Mouse (Mus musculus): ENCODE results near the gene Tmcc1. TPM values are rescaled to one million over a fixed set of nuclear protein-coding genes. Genes with fewer than 3 reads are reported as not detected.

The Tmcc1 gene
- polyA plus RNA-seq, 1 experiment from 2014 or later: 35.0 TPM

- H3K4me1 ChIP-seq (replicated peaks): 0 out of 2 replicates have a peak, but pooled peaks cover 3% of the 10 kb centered on the region
- H3K4me2 ChIP-seq: no peak overlapping the region
- WGBS: 94% methylated on average over 2 of the region's 2 CpGs
- no peak overlapping the region for H3K4me3 ChIP-seq
- no peak overlapping the region for H3K27ac ChIP-seq
- peaks cover 8% of the 10 kb centered on the region; the same call in 1 of the 2 replicates for H3K36me3 ChIP-seq
- no peaks in the 10 kb centered on the region for H3K27me3 ChIP-seq
- no peak for ATAC-seq (ENCODE audit: low FRiP score)
- H3K9ac ChIP-seq: no peak overlapping the region
- no peaks in the 10 kb centered on the region for H3K9me3 ChIP-seq
Measured at GRCm38 (mm10) chr6:116036555-116036954, 156.7 kb downstream of the Tmcc1 start.

- 95% methylated on average over 5 of the region's 5 CpGs for WGBS
Measured at GRCm38 (mm10) chr6:116031052-116031451, 162.2 kb downstream of the Tmcc1 start.

GRCm38 (mm10) chr6:116024666-116025065, 168.6 kb downstream of the Tmcc1 start:
- Histone ChIP-seq H3K4me1 (replicated peaks) (no peaks in the 10 kb centered on the region), H3K9ac (no peak overlapping the region), H3K4me2 (no peak overlapping the region), H3K27ac (no peak overlapping the region), H3K36me3 (peaks cover 37% of the 10 kb centered on the region), H3K27me3 (no peaks in the 10 kb centered on the region), H3K4me3 (no peak overlapping the region), H3K9me3 (peaks cover 9% of the 10 kb centered on the region)
- WGBS: 89% methylated on average over 4 of the region's 4 CpGs
- ATAC-seq (ENCODE audit: low FRiP score): no peak

More at GRCm38 (mm10) chr6:116031052-116031451, 162.2 kb downstream of the Tmcc1 start:
- H3K9ac ChIP-seq: no peak overlapping the region
- H3K4me2 ChIP-seq: no peak overlapping the region
- no peaks in the 10 kb centered on the region for H3K27me3 ChIP-seq
- H3K4me3 ChIP-seq: no peak overlapping the region
- H3K36me3 ChIP-seq: peaks cover 8% of the 10 kb centered on the region; the same call in 1 of the 2 replicates
- no peaks in the 10 kb centered on the region for H3K9me3 ChIP-seq
- ATAC-seq (ENCODE audit: low FRiP score): no peak
- H3K4me1 ChIP-seq (replicated peaks): no peaks in the 10 kb centered on the region
- H3K27ac ChIP-seq: no peak overlapping the region

GRCm38 (mm10) chr6:116021961-116022485, 171.3 kb downstream of the Tmcc1 start:
- 85% methylated on average over 9 of the region's 9 CpGs for WGBS
- no peak overlapping the region for H3K27ac ChIP-seq

GRCm38 (mm10) chr6:116015902-116016301, 177.4 kb downstream of the Tmcc1 start:
- no peak overlapping the region for H3K27ac ChIP-seq
- no peak for ATAC-seq (ENCODE audit: low FRiP score)
- no peak overlapping the region for H3K4me2 ChIP-seq
- H3K9ac ChIP-seq: no peak overlapping the region
- H3K27me3 ChIP-seq: no peaks in the 10 kb centered on the region
- H3K36me3 ChIP-seq: peaks cover 18% of the 10 kb centered on the region
- no peaks in the 10 kb centered on the region for H3K9me3 ChIP-seq
- no peak overlapping the region for H3K4me3 ChIP-seq
- H3K4me1 ChIP-seq (replicated peaks): no peaks in the 10 kb centered on the region
- WGBS: 96% methylated on average over 3 of the region's 3 CpGs

More at GRCm38 (mm10) chr6:116021961-116022485, 171.3 kb downstream of the Tmcc1 start:
- H3K4me1 ChIP-seq (replicated peaks): no peaks in the 10 kb centered on the region
- no peaks in the 10 kb centered on the region for H3K27me3 ChIP-seq
- no peak overlapping the region for H3K4me3 ChIP-seq
- peaks cover 9% of the 10 kb centered on the region for H3K9me3 ChIP-seq
- H3K36me3 ChIP-seq: peaks cover 41% of the 10 kb centered on the region
- ATAC-seq (ENCODE audit: low FRiP score): 0 out of 2 replicates have a peak, but pooled peaks have one; percentile 36
- no peak overlapping the region for H3K4me2 ChIP-seq
- H3K9ac ChIP-seq: no peak overlapping the region

GRCm38 (mm10) chr6:116014111-116014510, 179.2 kb downstream of the Tmcc1 start:
- no peak overlapping the region for H3K4me2 ChIP-seq
- no peaks in the 10 kb centered on the region for H3K9me3 ChIP-seq
- H3K4me3 ChIP-seq: no peak overlapping the region
- 85% methylated on average over 6 of the region's 6 CpGs for WGBS
- H3K27ac ChIP-seq: no peak overlapping the region
- no peaks in the 10 kb centered on the region for H3K4me1 ChIP-seq (replicated peaks)
- H3K27me3 ChIP-seq: no peaks in the 10 kb centered on the region
- H3K36me3 ChIP-seq: 0 out of 2 replicates have a peak, but pooled peaks cover 4% of the 10 kb centered on the region
- no peak overlapping the region for H3K9ac ChIP-seq
- ATAC-seq (ENCODE audit: low FRiP score): no peak

GRCm38 (mm10) chr6:116013687-116014086, 179.6 kb downstream of the Tmcc1 start:
- no peaks in the 10 kb centered on the region for H3K27me3 ChIP-seq
- H3K27ac ChIP-seq: no peak overlapping the region
- WGBS: 72% methylated on average over 3 of the region's 3 CpGs
- ATAC-seq (ENCODE audit: low FRiP score): no peak
- H3K4me2 ChIP-seq: no peak overlapping the region
- H3K4me1 ChIP-seq (replicated peaks): no peaks in the 10 kb centered on the region
- H3K9me3 ChIP-seq: no peaks in the 10 kb centered on the region
- H3K36me3 ChIP-seq: no peaks in the 10 kb centered on the region
- no peak overlapping the region for H3K9ac ChIP-seq
- no peak overlapping the region for H3K4me3 ChIP-seq

- no peak overlapping the region for H3K9ac ChIP-seq
- H3K4me1 ChIP-seq (replicated peaks): no peaks in the 10 kb centered on the region
- peak; percentile 64; the same call in 1 of the 2 replicates for ATAC-seq (ENCODE audit: low FRiP score)
- no peak overlapping the region for H3K4me3 ChIP-seq
- no peaks in the 10 kb centered on the region for H3K36me3 ChIP-seq
- no peak overlapping the region for H3K4me2 ChIP-seq
- no peaks in the 10 kb centered on the region for H3K9me3 ChIP-seq
- peaks cover 9% of the 10 kb centered on the region; the same call in 1 of the 2 replicates for H3K27me3 ChIP-seq
- H3K27ac ChIP-seq: no peak overlapping the region
- 6% methylated on average over 6 of the region's 6 CpGs for WGBS
Measured at GRCm38 (mm10) chr6:116010541-116010940, 182.7 kb downstream of the Tmcc1 start.

- H3K4me2 ChIP-seq: no peak overlapping the region
- no peak overlapping the region for H3K27ac ChIP-seq
- H3K36me3 ChIP-seq: no peaks in the 10 kb centered on the region
- H3K4me3 ChIP-seq: no peak overlapping the region
- H3K9ac ChIP-seq: no peak overlapping the region
- H3K4me1 ChIP-seq (replicated peaks): 0 out of 2 replicates have a peak, but pooled peaks cover under 1% of the 10 kb centered on the region
- ATAC-seq (ENCODE audit: low FRiP score): no peak
- WGBS: 42% methylated on average over 12 of the region's 12 CpGs
- H3K27me3 ChIP-seq: peaks cover 9% of the 10 kb centered on the region; the same call in 1 of the 2 replicates
- H3K9me3 ChIP-seq: no peaks in the 10 kb centered on the region
Measured at GRCm38 (mm10) chr6:116009426-116009825, 183.9 kb downstream of the Tmcc1 start.

- no peak overlapping the region for H3K4me3 ChIP-seq
- H3K27ac ChIP-seq: no peak overlapping the region
- no peak for ATAC-seq (ENCODE audit: low FRiP score)
- no peaks in the 10 kb centered on the region for H3K36me3 ChIP-seq
- 0 out of 2 replicates have a peak, but pooled peaks cover 7% of the 10 kb centered on the region for H3K4me1 ChIP-seq (replicated peaks)
- H3K9ac ChIP-seq: no peak overlapping the region
- peaks cover 9% of the 10 kb centered on the region; the same call in 1 of the 2 replicates for H3K27me3 ChIP-seq
- no peak overlapping the region for H3K4me2 ChIP-seq
- H3K9me3 ChIP-seq: no peaks in the 10 kb centered on the region
- 24% methylated on average over 9 of the region's 9 CpGs for WGBS
Measured at GRCm38 (mm10) chr6:116007561-116008173, 185.6 kb downstream of the Tmcc1 start.

- H3K27ac ChIP-seq: peak overlapping the region; percentile 66; the same call in 1 of the 2 replicates
- WGBS: 50% methylated on average over 9 of the region's 9 CpGs
Measured at GRCm38 (mm10) chr6:116006731-116007130, 186.6 kb downstream of the Tmcc1 start.

GRCm38 (mm10) chr6:116005959-116006288, 187.4 kb downstream of the Tmcc1 start:
- 85% methylated on average over 4 of the region's 4 CpGs for WGBS
- Histone ChIP-seq H3K9me3 (no peaks in the 10 kb centered on the region), H3K27me3 (peaks cover 9% of the 10 kb centered on the region; the same call in 1 of the 2 replicates), H3K9ac (no peak overlapping the region), H3K4me1 (replicated peaks) (0 out of 2 replicates have a peak, but pooled peaks cover 11% of the 10 kb centered on the region), H3K4me3 (no peak overlapping the region), H3K27ac (peak overlapping the region; percentile 66), H3K36me3 (no peaks in the 10 kb centered on the region), H3K4me2 (no peak overlapping the region)
- no peak for ATAC-seq (ENCODE audit: low FRiP score)

More at GRCm38 (mm10) chr6:116006731-116007130, 186.6 kb downstream of the Tmcc1 start:
- Histone ChIP-seq H3K9ac (no peak overlapping the region), H3K4me3 (no peak overlapping the region), H3K4me1 (replicated peaks) (0 out of 2 replicates have a peak, but pooled peaks cover 11% of the 10 kb centered on the region), H3K27me3 (peaks cover 9% of the 10 kb centered on the region; the same call in 1 of the 2 replicates), H3K9me3 (no peaks in the 10 kb centered on the region), H3K36me3 (no peaks in the 10 kb centered on the region), H3K4me2 (no peak overlapping the region)
- ATAC-seq (ENCODE audit: low FRiP score): no peak
